Mouse (Mus musculus): ENCODE results near the gene Mpig6b.

DNA sequence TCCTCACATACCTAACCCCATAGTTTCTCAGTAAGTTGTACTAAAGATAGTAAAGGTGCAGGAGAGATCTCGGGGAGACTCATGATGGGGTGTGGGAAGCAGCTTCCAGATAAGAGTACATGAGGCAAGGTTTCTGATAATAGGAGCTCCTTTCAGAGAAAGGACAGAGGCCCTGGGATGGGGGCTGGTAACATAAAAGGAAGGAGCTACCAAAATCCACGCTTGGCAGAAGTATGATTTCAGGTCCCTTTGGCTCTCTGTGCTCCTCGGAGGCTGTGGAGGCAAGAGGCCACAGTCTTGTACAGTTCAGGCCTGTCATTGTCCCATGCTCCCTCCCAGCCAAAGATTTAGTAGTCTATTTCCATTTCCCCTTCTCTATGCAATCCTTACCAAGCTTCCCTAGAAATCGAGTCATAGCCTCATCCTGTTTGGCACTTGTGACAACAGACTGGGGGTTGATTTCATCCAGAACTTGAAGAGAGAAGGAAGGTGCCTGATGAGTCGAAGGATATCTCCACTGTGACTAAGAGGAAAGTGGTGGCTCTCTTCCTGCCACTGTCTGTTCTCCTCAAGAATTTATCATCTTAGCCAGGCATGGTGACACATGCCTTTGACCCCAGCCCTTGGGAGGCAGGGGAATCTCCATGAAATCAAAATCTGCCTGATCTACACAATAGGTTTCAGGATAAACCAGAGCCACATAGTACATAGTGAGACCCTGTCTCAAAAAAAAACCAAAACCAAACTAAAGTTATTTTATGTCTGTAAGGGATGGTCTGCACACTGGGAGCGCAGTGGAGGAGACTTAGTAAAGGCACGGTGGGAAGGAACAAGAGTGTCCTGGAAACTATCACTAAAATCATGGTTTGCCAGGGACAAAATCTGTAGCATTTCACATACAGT lies 20.8 kb downstream of the Mpig6b start:
- TF ChIP-seq POLR2A (IDR thresholded peaks at IDR 0.05; ENCODE audit: control insufficient read depth, low read depth, low read length) (no peak), CTCF (IDR thresholded peaks at IDR 0.05; ENCODE audit: control insufficient read depth, insufficient read depth, insufficient replicate concordance, low read depth, low read length) (no peak)
